Mouse (Mus musculus): ENCODE data around the gene Btf3l4. TPM values are rescaled to one million over a fixed set of nuclear protein-coding genes. Genes with fewer than 3 reads are reported as not detected.

Btf3l4 gene
- polyA plus RNA-seq (2017; shearing (Covaris generic)) = 10 to 100 TPM; 47.5 to 65.2 TPM

GRCm38 (mm10) chr4:108832916-108833827 lies at the start of gene Btf3l4:
TSS of gene Btf3l4 (minus strand) at chr4:108833614.
- peak; percentile 88 for ATAC-seq

- peak; percentile 64 for ATAC-seq
These were observed 45.8 kb upstream of the Btf3l4 start, which contains the start of gene Rab3b for GRCm38 (mm10) chr4:108878963-108879822. TSS of gene Rab3b (plus strand) at chr4:108879063.

- no peak for ATAC-seq
These were observed 44.5 kb upstream of the Btf3l4 start for GRCm38 (mm10) chr4:108877901-108878300.

- ATAC-seq = no peak
These were observed 40.3 kb upstream of the Btf3l4 start for GRCm38 (mm10) chr4:108873746-108874145.

GRCm38 (mm10) chr4:108869730-108870374 lies 36.4 kb upstream of the Btf3l4 start:
- peak; percentile 58 for ATAC-seq

GRCm38 (mm10) chr4:108866806-108867205 lies 33.4 kb upstream of the Btf3l4 start:
- no peak for ATAC-seq

GRCm38 (mm10) chr4:108848505-108848848 lies 15.1 kb upstream of the Btf3l4 start, which contains the start of gene A730015C16Rik:
TSS of gene A730015C16Rik (minus strand) at chr4:108848619.
- no peak for ATAC-seq

- ATAC-seq = peak; percentile 93
These were observed 14.5 kb upstream of the Btf3l4 start, which contains the start of gene Kti12 for GRCm38 (mm10) chr4:108847715-108848504. TSS of gene Kti12 (plus strand) at chr4:108847785.

- no peak for ATAC-seq
These were observed 12.6 kb upstream of the Btf3l4 start for GRCm38 (mm10) chr4:108845824-108846569.

GRCm38 (mm10) chr4:108843336-108843735 lies 9.9 kb upstream of the Btf3l4 start:
- no peak for ATAC-seq

- no peak for ATAC-seq
These were observed 8.6 kb upstream of the Btf3l4 start for GRCm38 (mm10) chr4:108841920-108842578.

- ATAC-seq = no peak
These were observed 4.6 kb upstream of the Btf3l4 start for GRCm38 (mm10) chr4:108838031-108838430.

- ATAC-seq = no peak
These were observed 2.1 kb upstream of the Btf3l4 start for GRCm38 (mm10) chr4:108835496-108835895.

GRCm38 (mm10) chr4:108834971-108835311 lies 1.5 kb upstream of the Btf3l4 start:
- ATAC-seq = no peak

GRCm38 (mm10) chr4:108834115-108834970 lies 929 bp upstream of the Btf3l4 start, which contains the start of gene Txndc12:
TSS of gene Txndc12 (plus strand) at chr4:108834601.
- ATAC-seq = peak; percentile 59

GRCm38 (mm10) chr4:108833828-108834114 lies 357 bp upstream of the Btf3l4 start:
- peak; percentile 16 for ATAC-seq

GRCm38 (mm10) chr4:108830698-108831097 lies 2.7 kb downstream of the Btf3l4 start:
- no peak for ATAC-seq

- ATAC-seq = no peak
These were observed 6.8 kb downstream of the Btf3l4 start for GRCm38 (mm10) chr4:108826643-108827042.

- ATAC-seq = no peak
These were observed 7.3 kb downstream of the Btf3l4 start for GRCm38 (mm10) chr4:108826096-108826495.

- ATAC-seq = no peak
These were observed 7.7 kb downstream of the Btf3l4 start for GRCm38 (mm10) chr4:108825677-108826076.

Measured in CD4-positive, CD25-positive, alpha-beta regulatory T cell, adult 4 months (primary cell).